Mouse (Mus musculus) megakaryocyte-erythroid progenitor cell, adult 5 weeks (primary cell): ENCODE measurements around the gene Ddx23. TPM values are rescaled to one million over a fixed set of nuclear protein-coding genes. Genes with fewer than 3 reads are reported as not detected.

Experiments used
- polyA plus RNA-seq: library from polyadenylated mRNA; stranded (reverse); fragments of >175 nt; gene quantifications from 2 replicates; pipeline ENCODE4 v1.2.3, GENCODE M21; 2012

Ddx23 gene
- 81.3 and 114 TPM in 2 replicates for polyA plus RNA-seq

GRCm38 (mm10) chr15:98662567-98663545, at the start of gene Ddx23:
TSS of gene Ddx23 (minus strand) at chr15:98662894.

GRCm38 (mm10) chr15:98707766-98708372, 45.2 kb upstream of the Ddx23 start, which contains the start of gene Ccdc65:
TSS of gene Ccdc65 (plus strand) at chr15:98708207.

GRCm38 (mm10) chr15:98676940-98677728, 14.4 kb upstream of the Ddx23 start, which contains the start of gene Rnd1:
TSS of gene Rnd1 (minus strand) at chr15:98677461.

GRCm38 (mm10) chr15:98630540-98630939, 32.2 kb downstream of the Ddx23 start, which contains the start of gene Cacnb3:
TSS of gene Cacnb3 (plus strand) at chr15:98630840.

GRCm38 (mm10) chr15:98609331-98610130, 53.2 kb downstream of the Ddx23 start, which contains the start of gene Adcy6:
TSS of gene Adcy6 (minus strand) at chr15:98610076.

Other genes with a start within 250 kb of the Ddx23 start
- gene Olfr282, start 231.7 kb downstream of the Ddx23 start, polyA plus RNA-seq, result not detected in 2 replicates
- not detected in 2 replicates for gene Olfr281, start 210.3 kb downstream of the Ddx23 start, polyA plus RNA-seq
- gene OR5BS1P, start 193.0 kb downstream of the Ddx23 start, polyA plus RNA-seq, result not detected in 2 replicates
- not detected in 2 replicates for gene Lalba, start 180.2 kb downstream of the Ddx23 start, polyA plus RNA-seq
- gene Olfr279, start 170.5 kb downstream of the Ddx23 start, polyA plus RNA-seq, result 0.01 TPM in 1 of 2 replicates, not detected in the other
- 39.2 and 40.8 TPM in 2 replicates for gene Kansl2, start 128.6 kb downstream of the Ddx23 start, polyA plus RNA-seq
- 4.2 and 5.9 TPM in 2 replicates for gene Ccnt1, start 92.0 kb downstream of the Ddx23 start, polyA plus RNA-seq
- gene 4930415O20Rik, start 91.9 kb downstream of the Ddx23 start, polyA plus RNA-seq, result not detected in 2 replicates
- gene Adcy6, start 52.8 kb downstream of the Ddx23 start, polyA plus RNA-seq, result 11.6 and 16.2 TPM in 2 replicates
- 0.11 and 0.22 TPM in 2 replicates for gene Cacnb3, start 32.1 kb downstream of the Ddx23 start, polyA plus RNA-seq
- gene Rnd1, start 14.6 kb upstream of the Ddx23 start, polyA plus RNA-seq, result 3.2 and 4.4 TPM in 2 replicates
- gene Ccdc65, start 45.3 kb upstream of the Ddx23 start, polyA plus RNA-seq, result not detected in 2 replicates
- gene Fkbp11, start 65.3 kb upstream of the Ddx23 start, polyA plus RNA-seq, result 31.9 and 46.9 TPM in 2 replicates
- gene Arf3, start 100.3 kb upstream of the Ddx23 start, polyA plus RNA-seq, result 25.1 TPM in 2 replicates
- 4.8 and 6.5 TPM in 2 replicates for gene Wnt10b, start 115.3 kb upstream of the Ddx23 start, polyA plus RNA-seq
- gene Wnt1, start 127.0 kb upstream of the Ddx23 start, polyA plus RNA-seq, result 0.12 TPM in 1 of 2 replicates, not detected in the other
- gene Ddn, start 146.6 kb upstream of the Ddx23 start, polyA plus RNA-seq, result 0.26 and 0.35 TPM in 2 replicates
- gene Prkag1, start 168.6 kb upstream of the Ddx23 start, polyA plus RNA-seq, result 127 and 129 TPM in 2 replicates
- gene Kmt2d, start 208.3 kb upstream of the Ddx23 start, polyA plus RNA-seq, result 39.2 and 64.9 TPM in 2 replicates
- 2.7 and 2.8 TPM in 2 replicates for gene Rhebl1, start 231.6 kb upstream of the Ddx23 start, polyA plus RNA-seq
- not detected in 2 replicates for gene Dhh, start 235.6 kb upstream of the Ddx23 start, polyA plus RNA-seq